Mouse (Mus musculus) embryonic facial prominence, embryonic 14.5 days (tissue): ENCODE results near the gene Ankdd1b. TPM values are rescaled to one million over a fixed set of nuclear protein-coding genes. Genes with fewer than 3 reads are reported as not detected.

Experiments used
- ATAC-seq: fragments of 200-750 bp; cut with Nextera tagmentation; 2 replicates; pipeline ENCODE4 v1.8.0; 2017; ENCODE audit warnings: low read depth, moderate number of reproducible peaks, moderate TSS enrichment
- DNase-seq: peaks from one replicate; pipeline ENCODE4 v3.0.0-alpha.2; 2015; ENCODE audit warnings: low spot score
- H3K27ac ChIP-seq: fragments of 300-500 bp; sonication (generic); replicated peaks from 2 replicates; pipeline ENCODE4 v1.5.1; 2014; ENCODE audit warnings: low read depth, mild to moderate bottlenecking, low read length, moderate library complexity
- H3K27me3 ChIP-seq: fragments of 300-500 bp; sonication (generic); replicated peaks from 2 replicates; pipeline ENCODE4 v1.6.1; 2014; ENCODE audit warnings: low read length; ENCODE audit not compliant: control insufficient read depth, insufficient read depth
- H3K36me3 ChIP-seq: fragments of 300-500 bp; sonication (generic); 2 replicates; pipeline ENCODE4 v1.6.1; 2014; ENCODE audit warnings: low read length, mixed read lengths; ENCODE audit not compliant: control insufficient read depth, insufficient read depth
- H3K4me1 ChIP-seq: fragments of 300-500 bp; sonication (generic); 2 replicates; pipeline ENCODE4 v1.6.1; 2014; ENCODE audit warnings: antibody characterized with exemption, low read length; ENCODE audit not compliant: control insufficient read depth, insufficient read depth
- H3K4me2 ChIP-seq: fragments of 300-500 bp; sonication (generic); 2 replicates; pipeline ENCODE4 v1.6.1; 2014; ENCODE audit warnings: low read depth, mild to moderate bottlenecking, low read length, moderate library complexity, mixed read lengths
- H3K4me3 ChIP-seq: fragments of 300-500 bp; sonication (generic); 2 replicates; pipeline ENCODE4 v1.5.1; 2014; ENCODE audit warnings: low read depth, mild to moderate bottlenecking, low read length
- H3K9ac ChIP-seq: fragments of 300-500 bp; sonication (generic); 2 replicates; pipeline ENCODE4 v1.6.1; 2014; ENCODE audit warnings: low read depth, mild to moderate bottlenecking, low read length, moderate library complexity, mixed read lengths
- H3K9me3 ChIP-seq: fragments of 300-500 bp; sonication (generic); 2 replicates; pipeline ENCODE4 v1.6.1; 2016; ENCODE audit warnings: low read length; ENCODE audit not compliant: control insufficient read depth
- WGBS: fragments of 180-500 bp; shearing (Covaris S2); extraction: QIAGEN DNeasy Blood & Tissue Kit; methylation state at CpG from one replicate; pipeline ENCODE4 v1.1.7; 2014; 5-methylcytosine and 5-hydroxymethylcytosine counted together
- polyA plus RNA-seq: library from polyadenylated mRNA; unstranded; fragments of >200 nt; fragmentation: Nextera tagmentation; extraction: Ambion mirVana; gene quantifications from 2 replicates; pipeline ENCODE4 v1.2.1, GENCODE M21; 2014

Gene Ankdd1b
- polyA plus RNA-seq, 1 experiment from 2014 or later = 0.15 TPM

GRCm38 (mm10) chr13:96450869-96451268, 20.1 kb downstream of the Ankdd1b start:
- H3K27me3 ChIP-seq = no peaks in the 10 kb centered on the region
- H3K27ac ChIP-seq = no peak overlapping the region
- 78% methylated on average over 7 of the region's 7 CpGs for WGBS
- H3K36me3 ChIP-seq = no peaks in the 10 kb centered on the region
- no peaks in the 10 kb centered on the region for H3K9me3 ChIP-seq
- H3K9ac ChIP-seq = no peak overlapping the region
- H3K4me3 ChIP-seq = no peak overlapping the region
- peak; percentile 60; the same call in 1 of the 2 replicates for ATAC-seq
- H3K4me2 ChIP-seq = no peak overlapping the region
- no peaks in the 10 kb centered on the region for H3K4me1 ChIP-seq
- DNase-seq = peak; percentile 73

- no peak overlapping the region for H3K4me3 ChIP-seq
- H3K4me2 ChIP-seq = no peak overlapping the region
- peak; percentile 26; the same call in 1 of the 2 replicates for ATAC-seq
- H3K9me3 ChIP-seq = no peaks in the 10 kb centered on the region
- no peaks in the 10 kb centered on the region for H3K4me1 ChIP-seq
- no peak overlapping the region; the same call in 1 of the 2 replicates for H3K27ac ChIP-seq
- no peaks in the 10 kb centered on the region for H3K27me3 ChIP-seq
- DNase-seq = peak; percentile 59
- no peaks in the 10 kb centered on the region for H3K36me3 ChIP-seq
- WGBS = 73% methylated on average over 11 of the region's 11 CpGs
- no peak overlapping the region for H3K9ac ChIP-seq
Observed at GRCm38 (mm10) chr13:96450205-96450856, 20.7 kb downstream of the Ankdd1b start.

GRCm38 (mm10) chr13:96440436-96440835, 30.6 kb downstream of the Ankdd1b start:
- Histone ChIP-seq H3K4me3 (no peak overlapping the region), H3K9me3 (no peaks in the 10 kb centered on the region), H3K4me2 (no peak overlapping the region), H3K27ac (no peak overlapping the region), H3K4me1 (no peaks in the 10 kb centered on the region; the same call in 1 of the 2 replicates), H3K36me3 (no peaks in the 10 kb centered on the region), H3K27me3 (no peaks in the 10 kb centered on the region), H3K9ac (no peak overlapping the region)
- 90% methylated on average over 4 of the region's 4 CpGs for WGBS
- no peak for ATAC-seq
- no peak for DNase-seq

- Histone ChIP-seq H3K4me2 (no peak overlapping the region), H3K9ac (no peak overlapping the region), H3K4me3 (no peak overlapping the region), H3K27me3 (no peaks in the 10 kb centered on the region), H3K9me3 (no peaks in the 10 kb centered on the region), H3K4me1 (peaks cover 9% of the 10 kb centered on the region), H3K27ac (no peak overlapping the region), H3K36me3 (no peaks in the 10 kb centered on the region)
- DNase-seq (no peak), ATAC-seq (no peak)
- 100% methylated on average over 1 of the region's 1 CpGs for WGBS
Observed at GRCm38 (mm10) chr13:96436921-96437320, 34.1 kb downstream of the Ankdd1b start.

GRCm38 (mm10) chr13:96435793-96436192, 35.2 kb downstream of the Ankdd1b start:
- peaks cover 9% of the 10 kb centered on the region for H3K4me1 ChIP-seq
- H3K4me3 ChIP-seq = no peak overlapping the region
- ATAC-seq (no peak), DNase-seq (peak; percentile 48)
- H3K9me3 ChIP-seq = no peaks in the 10 kb centered on the region
- H3K36me3 ChIP-seq = no peaks in the 10 kb centered on the region
- 24% methylated on average over 11 of the region's 13 CpGs for WGBS
- no peaks in the 10 kb centered on the region for H3K27me3 ChIP-seq
- peak overlapping the region; percentile 27 for H3K4me2 ChIP-seq
- no peak overlapping the region for H3K9ac ChIP-seq
- no peak overlapping the region for H3K27ac ChIP-seq

- H3K4me3 ChIP-seq = no peak overlapping the region
- no peaks in the 10 kb centered on the region for H3K9me3 ChIP-seq
- ATAC-seq (peak; percentile 60), DNase-seq (peak; percentile 74)
- no peaks in the 10 kb centered on the region for H3K27me3 ChIP-seq
- H3K4me1 ChIP-seq = peaks cover 9% of the 10 kb centered on the region
- H3K9ac ChIP-seq = no peak overlapping the region
- H3K27ac ChIP-seq = 0 out of 2 replicates have a peak overlapping the region, but pooled peaks have one; percentile 11
- WGBS = 37% methylated on average over 5 of the region's 5 CpGs
- 0 out of 2 replicates have a peak overlapping the region, but pooled peaks have one; percentile 27 for H3K4me2 ChIP-seq
- H3K36me3 ChIP-seq = no peaks in the 10 kb centered on the region
Observed at GRCm38 (mm10) chr13:96434899-96435331, 36.1 kb downstream of the Ankdd1b start.

GRCm38 (mm10) chr13:96433648-96434190, 37.3 kb downstream of the Ankdd1b start:
- Histone ChIP-seq H3K27ac (no peak overlapping the region), H3K4me1 (peaks cover 9% of the 10 kb centered on the region), H3K4me3 (no peak overlapping the region), H3K9ac (no peak overlapping the region), H3K36me3 (no peaks in the 10 kb centered on the region), H3K27me3 (no peaks in the 10 kb centered on the region), H3K9me3 (no peaks in the 10 kb centered on the region), H3K4me2 (no peak overlapping the region)
- WGBS = 67% methylated on average over 9 of the region's 11 CpGs
- DNase-seq (no peak), ATAC-seq (no peak)

- Histone ChIP-seq H3K4me1 (peaks cover 9% of the 10 kb centered on the region), H3K27ac (no peak overlapping the region), H3K9me3 (no peaks in the 10 kb centered on the region), H3K9ac (no peak overlapping the region), H3K4me2 (no peak overlapping the region), H3K27me3 (no peaks in the 10 kb centered on the region), H3K36me3 (no peaks in the 10 kb centered on the region), H3K4me3 (no peak overlapping the region)
- ATAC-seq = no peak
- DNase-seq = no peak
- WGBS = 84% methylated on average over 6 of the region's 6 CpGs
Observed at GRCm38 (mm10) chr13:96433041-96433440, 38.0 kb downstream of the Ankdd1b start.

- ATAC-seq (no peak), DNase-seq (no peak)
- no peak overlapping the region for H3K27ac ChIP-seq
Observed at GRCm38 (mm10) chr13:96432376-96432811, 38.6 kb downstream of the Ankdd1b start.

More at GRCm38 (mm10) chr13:96432376-96432811, 38.6 kb downstream of the Ankdd1b start:
- Histone ChIP-seq H3K4me1 (peaks cover 9% of the 10 kb centered on the region), H3K9ac (no peak overlapping the region), H3K9me3 (no peaks in the 10 kb centered on the region), H3K4me2 (no peak overlapping the region), H3K27me3 (no peaks in the 10 kb centered on the region), H3K36me3 (no peaks in the 10 kb centered on the region), H3K4me3 (no peak overlapping the region)
- 43% methylated on average over 3 of the region's 3 CpGs for WGBS
